8 mouse cellular contexts compared by ENCODE assay signal in genomic region chr17:65614431-65614830, GRCm38 (mm10). TPM values are rescaled to one million over a fixed set of nuclear protein-coding genes. Genes with fewer than 3 reads are reported as not detected.
DNase-seq lines count a peak whose midpoint lies in the region; ATAC-seq and TF ChIP-seq lines count a peak whose summit lies in the region.

No protein-coding gene starts in this region.

- TF ChIP-seq CTCF in E14TG2a.4 (conservative IDR thresholded peaks at IDR 0.05; ENCODE audit: low read length): no peak
- TF ChIP-seq CTCF in liver, embryonic 14.5 days (IDR thresholded peaks at IDR 0.05; ENCODE audit: low read depth): no peak

- no peak for ATAC-seq in heart, embryonic 12.5 days (ENCODE audit: insufficient number of reproducible peaks, low FRiP score)
- no peak for ATAC-seq in forebrain, embryonic 12.5 days (ENCODE audit: low FRiP score)
- ATAC-seq in liver, embryonic 14.5 days (ENCODE audit: insufficient read depth): no peak
- no peak for ATAC-seq in inflammation-experienced regulatory T-cells, adult 6 months

- peak overlapping the region; percentile 71 for H3K9ac ChIP-seq in heart, embryonic 12.5 days
- H3K9ac ChIP-seq in forebrain, embryonic 12.5 days: peak overlapping the region; percentile 96
- H3K9ac ChIP-seq in liver, embryonic 14.5 days (replicated peaks): peak overlapping the region; percentile 84

- intact Hi-C loops in heart, postnatal 36 days (cut with DNase I): loop anchor here (2.0 to 5.0 kb wide), 3 partner anchors 62 to 488 kb away; partner anchors contain the start of gene Ndufv2

- no peak for TF ChIP-seq EP300 in liver, embryonic 14.5 days (IDR thresholded peaks at IDR 0.05; ENCODE audit: low read depth)

- DNase-seq in heart, postnatal 36 days: no peak
- no peak for DNase-seq in liver, embryonic 14.5 days (ENCODE audit: low read depth in 3 of 3, low spot score in 3 of 3)
- DNase-seq in right cerebral cortex, postnatal 4 days: no peak
- no peak for DNase-seq in ovary, adult 18-20 months (ENCODE audit: low spot score)

- peak overlapping the region; percentile 97 for H3K4me3 ChIP-seq in heart, embryonic 12.5 days
- H3K4me3 ChIP-seq in E14TG2a.4 (replicated peaks; ENCODE audit: low read length): peak overlapping the region; percentile 96
- H3K4me3 ChIP-seq in forebrain, embryonic 12.5 days (replicated peaks): peak overlapping the region; percentile 88
- H3K4me3 ChIP-seq in liver, embryonic 14.5 days (ENCODE audit: insufficient read depth in 1 of 2, low read depth in 2 of 2, low read length in 2 of 2): peak overlapping the region; percentile 69 to 85

- H3K36me3 ChIP-seq in heart, embryonic 12.5 days: no peaks in the 10 kb centered on the region
- H3K36me3 ChIP-seq in E14TG2a.4 (ENCODE audit: insufficient read depth, low read length): peaks cover 6% of the 10 kb centered on the region
- H3K36me3 ChIP-seq in forebrain, embryonic 12.5 days (replicated peaks): no peaks in the 10 kb centered on the region
- no peaks in the 10 kb centered on the region; the same call in 1 of the 2 replicates for H3K36me3 ChIP-seq in liver, embryonic 14.5 days (replicated peaks; ENCODE audit: control insufficient read depth, insufficient read depth, low read depth)

- no peaks in the 10 kb centered on the region for H3K27me3 ChIP-seq in heart, embryonic 12.5 days (replicated peaks)
- H3K27me3 ChIP-seq in E14TG2a.4 (ENCODE audit: insufficient read depth, low read length): no peaks in the 10 kb centered on the region
- no peaks in the 10 kb centered on the region for H3K27me3 ChIP-seq in forebrain, embryonic 12.5 days
- no peaks in the 10 kb centered on the region for H3K27me3 ChIP-seq in liver, embryonic 14.5 days (ENCODE audit: control insufficient read depth, insufficient read depth, low read length)

- peaks cover 17% of the 10 kb centered on the region for H3K4me1 ChIP-seq in heart, embryonic 12.5 days (replicated peaks)
- H3K4me1 ChIP-seq in E14TG2a.4 (replicated peaks; ENCODE audit: low read depth, low read length): peaks cover 42% of the 10 kb centered on the region
- H3K4me1 ChIP-seq in forebrain, embryonic 12.5 days: peaks cover 24% of the 10 kb centered on the region
- H3K4me1 ChIP-seq in liver, embryonic 14.5 days (replicated peaks; ENCODE audit: control insufficient read depth in 2 of 2, insufficient read depth in 2 of 2, low read length in 1 of 2): peaks cover 8 to 13% of the 10 kb centered on the region in 2 experiments

- peak overlapping the region; percentile 80 for H3K4me2 ChIP-seq in heart, embryonic 12.5 days
- peak overlapping the region; percentile 75 for H3K4me2 ChIP-seq in forebrain, embryonic 12.5 days
- peak overlapping the region; percentile 89 for H3K4me2 ChIP-seq in liver, embryonic 14.5 days (ENCODE audit: low read depth)

- no peaks in the 10 kb centered on the region for H3K9me3 ChIP-seq in heart, embryonic 12.5 days (replicated peaks)
- H3K9me3 ChIP-seq in E14TG2a.4 (ENCODE audit: low read length): no peaks in the 10 kb centered on the region
- H3K9me3 ChIP-seq in forebrain, embryonic 12.5 days: no peaks in the 10 kb centered on the region
- H3K9me3 ChIP-seq in liver, embryonic 14.5 days (ENCODE audit: control insufficient read depth, low read length): no peaks in the 10 kb centered on the region

- H3K27ac ChIP-seq in heart, embryonic 12.5 days (ENCODE audit: poor library complexity, severe bottlenecking): peak overlapping the region; percentile 99
- peak overlapping the region; percentile 100 for H3K27ac ChIP-seq in forebrain, embryonic 12.5 days
- H3K27ac ChIP-seq in liver, embryonic 14.5 days: peak overlapping the region; percentile 82

- WGBS in heart, embryonic 12.5 days: 3% methylated on average over 9 of the region's 9 CpGs
- WGBS in forebrain, embryonic 12.5 days: 1% methylated on average over 9 of the region's 9 CpGs
- WGBS in liver, embryonic 14.5 days (ENCODE audit: insufficient replicate concordance): 5% methylated on average over 9 of the region's 9 CpGs

RNA-seq across cellular contexts. Expression of gene Vapa, which starts 1.1 kb away (rescaled TPM):
- polyA plus RNA-seq in heart, embryonic 12.5 days (2016; fragmentation: Nextera tagmentation; extraction: Ambion mirVana): 186 and 190 TPM in 2 replicates
- 10 to 100 TPM; 76.3 to 86.5 TPM for total RNA-seq in heart, postnatal 36 days (2021)
- polyA plus RNA-seq in forebrain, embryonic 12.5 days (2016; fragmentation: Nextera tagmentation; extraction: Ambion mirVana): 236 and 246 TPM in 2 replicates
- polyA plus RNA-seq in liver, embryonic 14.5 days (2012; rRNA removed): 9.0 and 17.1 TPM in 2 replicates
- 60.6 and 62.9 TPM in 2 replicates for polyA plus RNA-seq in liver, embryonic 14.5 days (2014; fragmentation: Nextera tagmentation; extraction: Ambion mirVana)
- 10 to 100 TPM; 29.2 to 40.2 (median 37.4) TPM for polyA plus RNA-seq in inflammation-experienced regulatory T-cells, adult 6 months (2017; shearing (Covaris generic))

RNA-seq across cellular contexts. Expression of gene Txndc2, which starts 27.5 kb away (rescaled TPM):
- 0.10 TPM in 1 of 2 replicates, not detected in the other for polyA plus RNA-seq in heart, embryonic 12.5 days (2016; fragmentation: Nextera tagmentation; extraction: Ambion mirVana)
- total RNA-seq in heart, postnatal 36 days (2021): not detected
- 0.17 and 0.28 TPM in 2 replicates for polyA plus RNA-seq in forebrain, embryonic 12.5 days (2016; fragmentation: Nextera tagmentation; extraction: Ambion mirVana)
- not detected in 2 replicates for polyA plus RNA-seq in liver, embryonic 14.5 days (2012; rRNA removed)
- polyA plus RNA-seq in liver, embryonic 14.5 days (2014; fragmentation: Nextera tagmentation; extraction: Ambion mirVana): not detected in 2 replicates
- not detected for polyA plus RNA-seq in inflammation-experienced regulatory T-cells, adult 6 months (2017; shearing (Covaris generic))
